Mouse (Mus musculus) midbrain, embryonic 13.5 days (tissue): ENCODE data around the gene Coq9. TPM values are rescaled to one million over a fixed set of nuclear protein-coding genes. Genes with fewer than 3 reads are reported as not detected.

Experiments used
- ATAC-seq: fragments of 200-750 bp; cut with Nextera tagmentation; 2 replicates; pipeline ENCODE4 v1.8.0; 2017; ENCODE audit warnings: mild to moderate bottlenecking, moderate TSS enrichment, moderate library complexity
- H3K27ac ChIP-seq: fragments of 300-500 bp; sonication (generic); 2 replicates; pipeline ENCODE4 v1.5.1; 2015; ENCODE audit warnings: inconsistent platforms, mild to moderate bottlenecking, moderate library complexity
- H3K27me3 ChIP-seq: fragments of 300-500 bp; sonication (generic); 2 replicates; pipeline ENCODE4 v1.6.1; 2015; ENCODE audit warnings: mild to moderate bottlenecking, inconsistent platforms
- H3K36me3 ChIP-seq: fragments of 300-500 bp; sonication (generic); 2 replicates; pipeline ENCODE4 v1.6.1; 2015; ENCODE audit warnings: mild to moderate bottlenecking, inconsistent platforms
- H3K4me1 ChIP-seq: fragments of 300-500 bp; sonication (generic); replicated peaks from 2 replicates; pipeline ENCODE4 v1.6.1; 2015; ENCODE audit warnings: inconsistent platforms
- H3K4me2 ChIP-seq: fragments of 300-500 bp; sonication (generic); replicated peaks from 2 replicates; pipeline ENCODE4 v1.6.1; 2015; ENCODE audit warnings: moderate library complexity, mild to moderate bottlenecking, inconsistent platforms
- H3K4me3 ChIP-seq: fragments of 300-500 bp; sonication (generic); replicated peaks from 2 replicates; pipeline ENCODE4 v1.5.1; 2015; ENCODE audit warnings: mild to moderate bottlenecking, inconsistent platforms
- H3K9ac ChIP-seq: fragments of 300-500 bp; sonication (generic); replicated peaks from 2 replicates; pipeline ENCODE4 v1.6.1; 2015; ENCODE audit warnings: mild to moderate bottlenecking, inconsistent platforms
- H3K9me3 ChIP-seq: fragments of 300-500 bp; sonication (generic); 2 replicates; pipeline ENCODE4 v1.6.1; 2016; ENCODE audit warnings: mild to moderate bottlenecking, inconsistent platforms
- WGBS: fragments of 180-500 bp; shearing (Covaris S2); methylation state at CpG from one replicate; pipeline ENCODE4 v1.1.7; 2015; 5-methylcytosine and 5-hydroxymethylcytosine counted together
- polyA plus RNA-seq: library from polyadenylated mRNA; unstranded; fragments of >200 nt; fragmentation: Nextera tagmentation; extraction: Ambion mirVana; gene quantifications from 2 replicates; pipeline ENCODE4 v1.2.1, GENCODE M21; 2015

Gene Coq9
- polyA plus RNA-seq, 1 experiment from 2014 or later: 61.6 TPM

DNA sequence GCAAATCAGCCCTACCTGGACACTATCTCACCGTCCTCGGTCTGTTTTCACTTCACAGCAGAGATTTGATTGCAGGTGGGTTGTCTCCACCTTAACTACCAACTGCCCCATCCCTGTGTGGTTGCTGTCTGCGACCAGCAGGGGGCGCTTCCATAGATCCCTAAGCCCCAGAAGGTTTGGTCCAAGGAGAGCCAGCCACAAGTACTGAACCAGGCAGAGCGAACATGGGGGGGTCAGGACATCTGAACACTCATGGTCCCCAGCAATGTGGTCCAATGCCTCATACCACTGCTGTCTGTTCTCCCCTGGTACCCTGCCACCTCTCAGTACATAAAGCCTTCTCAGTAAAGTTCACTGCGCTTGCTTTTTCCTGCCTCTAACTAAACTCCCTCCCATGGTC lies 36.2 kb downstream of the Coq9 start:
- peak overlapping the region; percentile 57; the same call in 1 of the 2 replicates for H3K4me3 ChIP-seq
- H3K27me3 ChIP-seq: peaks cover 39% of the 10 kb centered on the region
- ATAC-seq: no peak
- peaks cover 50% of the 10 kb centered on the region for H3K4me1 ChIP-seq
- 0 out of 2 replicates have a peak overlapping the region, but pooled peaks have one; percentile 5 for H3K4me2 ChIP-seq
- no peak overlapping the region for H3K9ac ChIP-seq
- no peaks in the 10 kb centered on the region for H3K36me3 ChIP-seq
- 12% methylated on average over 6 of the region's 6 CpGs for WGBS
- no peaks in the 10 kb centered on the region for H3K9me3 ChIP-seq
- no peak overlapping the region for H3K27ac ChIP-seq

GRCm38 (mm10) chr8:94875096-94875870 lies 37.2 kb downstream of the Coq9 start:
- H3K9me3 ChIP-seq: no peaks in the 10 kb centered on the region
- ATAC-seq: no peak
- peaks cover 39% of the 10 kb centered on the region for H3K27me3 ChIP-seq
- 18% methylated on average over 17 of the region's 17 CpGs for WGBS
- peak overlapping the region; percentile 95 for H3K4me2 ChIP-seq
- H3K4me1 ChIP-seq: peaks cover 41% of the 10 kb centered on the region
- H3K4me3 ChIP-seq: peak overlapping the region; percentile 57
- peak overlapping the region; percentile 73 for H3K9ac ChIP-seq
- no peaks in the 10 kb centered on the region for H3K36me3 ChIP-seq
- H3K27ac ChIP-seq: no peak overlapping the region

DNA sequence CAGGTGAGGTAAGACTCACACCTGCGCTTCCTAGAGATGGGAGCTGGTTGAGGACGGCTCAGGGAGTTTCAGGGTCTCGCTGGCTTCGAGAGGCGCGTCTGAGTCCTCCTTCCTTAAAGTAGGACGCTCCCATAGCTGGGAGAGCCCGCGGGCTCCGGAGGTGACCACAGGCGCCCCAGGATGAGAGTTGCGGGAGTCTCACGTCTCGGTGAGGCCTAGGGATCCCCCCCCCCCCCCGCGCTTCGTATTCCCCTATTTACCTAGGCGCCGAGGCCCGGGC lies 37.7 kb downstream of the Coq9 start:
- no peak for ATAC-seq
- Histone ChIP-seq H3K36me3 (no peaks in the 10 kb centered on the region), H3K27ac (no peak overlapping the region), H3K4me2 (peak overlapping the region; percentile 95), H3K4me1 (peaks cover 36% of the 10 kb centered on the region), H3K27me3 (peaks cover 39% of the 10 kb centered on the region), H3K9me3 (no peaks in the 10 kb centered on the region), H3K4me3 (peak overlapping the region; percentile 57), H3K9ac (peak overlapping the region; percentile 73)
- 2% methylated on average over 17 of the region's 20 CpGs for WGBS

GRCm38 (mm10) chr8:94876197-94876730 lies 38.1 kb downstream of the Coq9 start, which contains the start of gene Dok4:
Dok4 (minus strand) TSS chr8:94876330.
- Histone ChIP-seq H3K9me3 (no peaks in the 10 kb centered on the region), H3K27me3 (peaks cover 39% of the 10 kb centered on the region), H3K9ac (peak within 1 kb of the TSS; percentile 73), H3K4me1 (peaks cover 33% of the 10 kb centered on the region), H3K4me3 (peak within 1 kb of the TSS; percentile 57), H3K36me3 (no peaks in the 10 kb centered on the region), H3K4me2 (peak within 1 kb of the TSS; percentile 95), H3K27ac (no peak within 1 kb of the TSS)
- WGBS: under 1% methylated on average over 37 of the region's 37 CpGs
- peak; percentile 63 for ATAC-seq

DNA sequence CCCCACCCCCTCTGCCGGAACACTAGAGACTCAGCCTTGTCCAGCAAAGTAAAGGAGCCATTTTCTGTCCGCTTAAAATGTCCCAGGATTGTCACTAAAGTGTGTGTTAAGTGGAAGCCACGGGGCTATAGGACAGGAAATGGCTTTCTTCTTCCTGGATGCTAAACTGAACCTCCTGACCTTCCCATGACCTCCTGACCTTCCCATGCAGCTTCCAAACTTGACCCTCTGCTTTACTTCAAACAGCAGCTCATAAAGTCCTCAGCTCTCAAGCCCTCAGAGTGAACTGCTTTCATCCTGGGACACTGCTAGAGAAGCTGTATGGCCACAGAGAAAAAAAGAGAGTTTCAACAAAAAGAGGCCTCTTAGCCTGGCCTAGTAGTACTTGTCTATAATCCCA lies 38.7 kb downstream of the Coq9 start:
- Histone ChIP-seq H3K4me2 (no peak overlapping the region), H3K4me1 (peaks cover 28% of the 10 kb centered on the region), H3K27ac (no peak overlapping the region), H3K4me3 (0 out of 2 replicates have a peak overlapping the region, but pooled peaks have one; percentile 57), H3K9ac (no peak overlapping the region), H3K9me3 (no peaks in the 10 kb centered on the region), H3K36me3 (no peaks in the 10 kb centered on the region), H3K27me3 (peaks cover 39% of the 10 kb centered on the region)
- 62% methylated on average over 3 of the region's 3 CpGs for WGBS
- ATAC-seq: no peak

DNA sequence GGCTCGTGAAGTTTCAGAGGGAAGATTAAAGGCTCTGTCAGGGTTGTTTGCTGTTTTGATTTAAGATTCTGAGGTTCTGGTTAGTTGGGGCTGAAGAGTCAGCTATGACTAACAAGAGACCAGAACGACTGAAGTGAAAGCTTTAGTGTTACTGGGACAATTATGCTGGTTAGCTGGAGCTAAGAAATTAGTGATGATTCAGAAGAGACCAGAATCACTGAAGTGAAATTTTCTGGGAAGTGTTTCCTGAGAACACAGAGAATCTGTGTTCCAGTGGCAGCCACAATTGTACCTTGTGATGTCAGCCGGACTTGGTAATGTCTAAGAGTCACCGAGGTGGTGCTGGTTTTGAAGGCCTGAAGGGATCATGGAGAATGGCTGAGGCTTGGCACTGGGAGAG lies 42.6 kb downstream of the Coq9 start:
- Histone ChIP-seq H3K9ac (no peak overlapping the region), H3K4me1 (peaks cover 8% of the 10 kb centered on the region), H3K27me3 (peaks cover 14% of the 10 kb centered on the region; the same call in 1 of the 2 replicates), H3K27ac (no peak overlapping the region), H3K36me3 (no peaks in the 10 kb centered on the region), H3K4me3 (no peak overlapping the region), H3K4me2 (no peak overlapping the region), H3K9me3 (no peaks in the 10 kb centered on the region)
- no peak for ATAC-seq
- WGBS: 82% methylated on average over 4 of the region's 4 CpGs

DNA sequence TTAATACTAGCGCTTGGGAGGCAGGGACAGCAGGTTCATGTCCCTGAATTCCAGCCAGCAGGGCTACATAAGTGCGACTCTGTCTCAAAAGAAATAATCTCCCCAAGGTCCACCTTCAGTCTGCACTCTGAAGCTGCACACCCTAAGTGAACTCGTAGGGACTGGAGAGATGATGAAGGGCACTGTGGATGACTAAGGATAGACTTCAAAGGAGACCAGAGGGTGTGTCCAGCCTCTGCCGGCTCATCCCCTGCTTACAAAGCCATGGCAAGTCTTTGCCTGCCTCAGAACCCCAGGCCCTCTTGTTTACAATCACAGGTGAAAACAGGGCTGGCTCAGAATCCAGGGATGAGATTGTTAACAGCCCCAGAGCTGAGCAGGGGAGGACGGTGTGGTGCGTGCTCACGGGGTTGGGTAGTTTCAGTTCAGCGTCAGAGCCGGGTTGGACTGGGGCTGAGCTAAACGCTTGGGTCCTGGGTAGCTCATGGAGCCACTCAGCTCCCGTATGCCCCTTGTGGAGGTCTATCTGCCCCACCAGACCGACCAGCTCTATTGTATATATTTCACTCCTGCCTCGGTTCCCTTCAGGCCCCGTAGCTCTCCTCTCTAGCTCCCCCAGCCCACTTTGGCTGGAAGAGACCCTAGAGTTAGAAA lies 50.4 kb downstream of the Coq9 start:
- H3K4me1 ChIP-seq: no peaks in the 10 kb centered on the region

GRCm38 (mm10) chr8:94892917-94893316 lies 54.8 kb downstream of the Coq9 start:
- H3K4me1 ChIP-seq: no peaks in the 10 kb centered on the region
- ATAC-seq: no peak
- H3K9me3 ChIP-seq: no peaks in the 10 kb centered on the region
- no peak overlapping the region for H3K4me2 ChIP-seq
- 51% methylated on average over 2 of the region's 2 CpGs for WGBS
- no peaks in the 10 kb centered on the region for H3K27me3 ChIP-seq
- H3K36me3 ChIP-seq: no peaks in the 10 kb centered on the region
- no peak overlapping the region for H3K4me3 ChIP-seq
- H3K9ac ChIP-seq: no peak overlapping the region
- H3K27ac ChIP-seq: no peak overlapping the region

More for the DNA sequence above, 50.4 kb downstream of the Coq9 start:
- Histone ChIP-seq H3K4me3 (no peak overlapping the region), H3K36me3 (no peaks in the 10 kb centered on the region), H3K9ac (no peak overlapping the region), H3K27ac (no peak overlapping the region), H3K27me3 (no peaks in the 10 kb centered on the region), H3K4me2 (no peak overlapping the region), H3K9me3 (no peaks in the 10 kb centered on the region)
- no peak for ATAC-seq
- 44% methylated on average over 14 of the region's 14 CpGs for WGBS

GRCm38 (mm10) chr8:94899262-94899661 lies 61.1 kb downstream of the Coq9 start:
- Histone ChIP-seq H3K36me3 (no peaks in the 10 kb centered on the region), H3K4me3 (no peak overlapping the region), H3K27ac (no peak overlapping the region), H3K4me2 (0 out of 2 replicates have a peak overlapping the region, but pooled peaks have one; percentile 9), H3K4me1 (no peaks in the 10 kb centered on the region; the same call in 1 of the 2 replicates), H3K27me3 (peaks cover 3% of the 10 kb centered on the region; the same call in 1 of the 2 replicates), H3K9ac (no peak overlapping the region), H3K9me3 (no peaks in the 10 kb centered on the region)
- 14% methylated on average over 11 of the region's 11 CpGs for WGBS
- ATAC-seq: 0 out of 2 replicates have a peak, but pooled peaks have one; percentile 55

DNA sequence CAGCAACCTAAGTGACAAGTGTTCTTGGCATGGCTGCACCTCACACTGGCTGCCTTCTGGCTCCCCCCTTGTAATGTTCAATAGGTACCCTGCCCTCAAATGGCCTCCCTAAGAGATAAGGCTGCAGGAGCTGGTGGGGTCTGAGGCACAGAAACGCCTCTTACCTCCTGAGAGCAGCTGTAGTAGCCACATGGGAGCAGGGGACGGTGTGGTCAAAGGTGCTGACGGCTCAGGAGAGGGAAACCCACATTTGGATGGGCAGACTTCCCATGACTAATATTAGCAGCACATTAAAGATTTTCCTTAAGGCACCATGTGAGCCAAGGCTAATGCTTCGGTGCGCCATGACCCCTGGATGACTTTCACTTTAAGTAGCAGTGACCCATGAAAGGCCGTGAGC lies 62.5 kb downstream of the Coq9 start:
- no peak overlapping the region for H3K27ac ChIP-seq
- WGBS: 20% methylated on average over 6 of the region's 6 CpGs
- no peak overlapping the region for H3K4me3 ChIP-seq
- H3K36me3 ChIP-seq: no peaks in the 10 kb centered on the region
- no peak overlapping the region for H3K9ac ChIP-seq
- H3K9me3 ChIP-seq: no peaks in the 10 kb centered on the region
- no peak overlapping the region for H3K4me2 ChIP-seq
- H3K4me1 ChIP-seq: no peaks in the 10 kb centered on the region; the same call in 1 of the 2 replicates
- ATAC-seq: no peak
- H3K27me3 ChIP-seq: peaks cover 3% of the 10 kb centered on the region; the same call in 1 of the 2 replicates

DNA sequence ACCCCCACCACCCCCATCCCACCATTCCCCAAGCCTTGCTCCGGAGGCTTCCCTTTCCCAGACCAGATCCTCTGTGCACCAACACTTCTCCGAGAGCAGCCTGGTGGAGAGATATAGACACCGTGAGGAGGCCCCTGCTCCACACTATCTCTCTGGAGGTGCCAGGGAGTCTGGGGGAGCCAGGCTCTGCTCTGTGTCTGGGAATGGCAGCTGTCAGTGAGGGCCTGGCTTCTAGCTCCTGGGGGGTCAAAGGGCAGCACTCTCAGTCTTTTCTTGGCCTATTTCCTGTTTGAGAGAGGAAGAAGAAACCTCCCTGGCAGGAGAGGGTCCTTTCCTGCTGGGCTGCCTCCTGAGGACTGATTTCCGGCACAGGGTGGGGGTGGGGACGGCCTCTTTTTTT lies 62.9 kb downstream of the Coq9 start:
- H3K9me3 ChIP-seq: no peaks in the 10 kb centered on the region
- ATAC-seq: no peak
- H3K27me3 ChIP-seq: peaks cover 3% of the 10 kb centered on the region; the same call in 1 of the 2 replicates
- H3K4me2 ChIP-seq: no peak overlapping the region
- H3K4me1 ChIP-seq: no peaks in the 10 kb centered on the region; the same call in 1 of the 2 replicates
- 25% methylated on average over 5 of the region's 5 CpGs for WGBS
- no peaks in the 10 kb centered on the region for H3K36me3 ChIP-seq
- H3K27ac ChIP-seq: no peak overlapping the region
- H3K9ac ChIP-seq: no peak overlapping the region
- H3K4me3 ChIP-seq: no peak overlapping the region

GRCm38 (mm10) chr8:94903709-94904108 lies 65.6 kb downstream of the Coq9 start:
- 61% methylated on average over 12 of the region's 12 CpGs for WGBS
- Histone ChIP-seq H3K9ac (no peak overlapping the region), H3K27ac (no peak overlapping the region), H3K9me3 (no peaks in the 10 kb centered on the region), H3K27me3 (no peaks in the 10 kb centered on the region), H3K36me3 (no peaks in the 10 kb centered on the region), H3K4me1 (no peaks in the 10 kb centered on the region; the same call in 1 of the 2 replicates), H3K4me2 (no peak overlapping the region), H3K4me3 (no peak overlapping the region)
- ATAC-seq: no peak
